In genomic region chr12:55490722-55491449, GRCm38 (mm10) we compare ENCODE assay signal across 8 mouse cellular contexts. TPM values are rescaled to one million over a fixed set of nuclear protein-coding genes. Genes with fewer than 3 reads are reported as not detected.
A peak's percentile ranks its signal among the peaks of the same experiment; 100 is the strongest.
DNase-seq lines count a peak whose midpoint lies in the region; ATAC-seq and TF ChIP-seq lines count a peak whose summit lies in the region.

No protein-coding gene starts in this region.

- peak overlapping the region; percentile 78 for H3K4me2 ChIP-seq in forebrain, embryonic 16.5 days (ENCODE audit: low read length)
- peak overlapping the region; percentile 95 for H3K4me2 ChIP-seq in hindbrain, embryonic 15.5 days
- H3K4me2 ChIP-seq in lung, embryonic 14.5 days, result peak overlapping the region; percentile 66
- H3K4me2 ChIP-seq in stomach, embryonic 16.5 days (ENCODE audit: low read depth, low read length), result peak overlapping the region; percentile 88

- H3K27ac ChIP-seq in layer of hippocampus, adult 2 months, result peak overlapping the region; percentile 100
- peak overlapping the region; percentile 10; the same call in 1 of the 2 replicates for H3K27ac ChIP-seq in forebrain, embryonic 16.5 days (ENCODE audit: low read length)
- peak overlapping the region; percentile 95 for H3K27ac ChIP-seq in hindbrain, embryonic 15.5 days (replicated peaks)
- peak overlapping the region; percentile 51; the same call in 1 of the 2 replicates for H3K27ac ChIP-seq in lung, embryonic 14.5 days (ENCODE audit: low read depth)
- peak overlapping the region; percentile 100 for H3K27ac ChIP-seq in stomach, embryonic 16.5 days (ENCODE audit: low read length)

- H3K27me3 ChIP-seq in forebrain, embryonic 16.5 days (replicated peaks; ENCODE audit: control insufficient read depth, insufficient read depth, low read length), result no peaks in the 10 kb centered on the region
- no peaks in the 10 kb centered on the region for H3K27me3 ChIP-seq in hindbrain, embryonic 15.5 days
- no peaks in the 10 kb centered on the region for H3K27me3 ChIP-seq in lung, embryonic 14.5 days (ENCODE audit: insufficient read depth, low read length)
- H3K27me3 ChIP-seq in stomach, embryonic 16.5 days (ENCODE audit: control insufficient read depth, insufficient read depth, low read length), result no peaks in the 10 kb centered on the region

- no peak for ATAC-seq in forebrain, embryonic 16.5 days
- ATAC-seq in hindbrain, embryonic 15.5 days (ENCODE audit: low FRiP score, low read depth), result no peak
- no peak for ATAC-seq in lung, embryonic 14.5 days (ENCODE audit: insufficient read depth)
- no peak for ATAC-seq in stomach, embryonic 16.5 days (ENCODE audit: insufficient read depth, low FRiP score)

- H3K36me3 ChIP-seq in forebrain, embryonic 16.5 days (ENCODE audit: control insufficient read depth, insufficient read depth), result peaks cover 14% of the 10 kb centered on the region
- peaks cover 27% of the 10 kb centered on the region for H3K36me3 ChIP-seq in hindbrain, embryonic 15.5 days
- H3K36me3 ChIP-seq in lung, embryonic 14.5 days (ENCODE audit: insufficient read depth), result peaks cover 48% of the 10 kb centered on the region
- H3K36me3 ChIP-seq in stomach, embryonic 16.5 days (ENCODE audit: control insufficient read depth, insufficient read depth, low read length), result 0 out of 2 replicates have a peak, but pooled peaks cover 4% of the 10 kb centered on the region

- H3K4me3 ChIP-seq in layer of hippocampus, adult 2 months, result peak overlapping the region; percentile 99
- peak overlapping the region; percentile 90 for H3K4me3 ChIP-seq in forebrain, embryonic 16.5 days (replicated peaks; ENCODE audit: low read length)
- peak overlapping the region; percentile 71 for H3K4me3 ChIP-seq in hindbrain, embryonic 15.5 days
- peak overlapping the region; percentile 88 for H3K4me3 ChIP-seq in lung, embryonic 14.5 days (ENCODE audit: low read depth, low read length)
- H3K4me3 ChIP-seq in stomach, embryonic 16.5 days (replicated peaks; ENCODE audit: low read length), result peak overlapping the region; percentile 88

- H3K9ac ChIP-seq in forebrain, embryonic 16.5 days (replicated peaks; ENCODE audit: low read depth, low read length), result peak overlapping the region; percentile 97
- H3K9ac ChIP-seq in hindbrain, embryonic 15.5 days, result peak overlapping the region; percentile 89
- peak overlapping the region; percentile 97 for H3K9ac ChIP-seq in lung, embryonic 14.5 days
- H3K9ac ChIP-seq in stomach, embryonic 16.5 days (ENCODE audit: low read length), result peak overlapping the region; percentile 99

- TF ChIP-seq CTCF in layer of hippocampus, adult 2 months (conservative IDR thresholded peaks at IDR 0.05), result no peak
- no peak for TF ChIP-seq CTCF in lung, embryonic 14.5 days (IDR thresholded peaks at IDR 0.05; ENCODE audit: low read depth)

- 84% methylated on average over 13 of the region's 13 CpGs for WGBS in forebrain, embryonic 16.5 days
- 83% methylated on average over 13 of the region's 13 CpGs for WGBS in hindbrain, embryonic 15.5 days
- 68% methylated on average over 13 of the region's 13 CpGs for WGBS in lung, embryonic 14.5 days
- WGBS in stomach, embryonic 16.5 days, result 69% methylated on average over 13 of the region's 13 CpGs

- DNase-seq in layer of hippocampus, adult 2 months (ENCODE audit: low spot score in 2 of 2), result no peak
- no peak for DNase-seq in layer of hippocampus, adult 9-11 months
- DNase-seq in adrenal gland, postnatal 10 days, result peak; percentile 53
- peak; percentile 38 for DNase-seq in lung, embryonic 14.5 days
- no peak for DNase-seq in yolk sac, embryonic 10.5 days (ENCODE audit: low spot score)

- H3K4me1 ChIP-seq in forebrain, embryonic 16.5 days (replicated peaks; ENCODE audit: control insufficient read depth, insufficient read depth, low read length), result peaks cover 20% of the 10 kb centered on the region
- peaks cover 35% of the 10 kb centered on the region for H3K4me1 ChIP-seq in hindbrain, embryonic 15.5 days (replicated peaks)
- peaks cover 14% of the 10 kb centered on the region; the same call in 1 of the 2 replicates for H3K4me1 ChIP-seq in lung, embryonic 14.5 days (ENCODE audit: insufficient read depth)
- H3K4me1 ChIP-seq in stomach, embryonic 16.5 days (ENCODE audit: control insufficient read depth, insufficient read depth, low read length), result peaks cover 26% of the 10 kb centered on the region

- H3K9me3 ChIP-seq in forebrain, embryonic 16.5 days (ENCODE audit: control insufficient read depth, low read length), result no peaks in the 10 kb centered on the region
- H3K9me3 ChIP-seq in hindbrain, embryonic 15.5 days, result no peaks in the 10 kb centered on the region
- no peaks in the 10 kb centered on the region for H3K9me3 ChIP-seq in lung, embryonic 14.5 days (ENCODE audit: low read depth, low read length)
- H3K9me3 ChIP-seq in stomach, embryonic 16.5 days (replicated peaks; ENCODE audit: control insufficient read depth, low read length), result no peaks in the 10 kb centered on the region

RNA-seq across cellular contexts. Expression of gene Nfkbia, which starts 1.6 kb away (rescaled TPM):
- total RNA-seq in layer of hippocampus, adult 2 months (2021), result 10 to 100 TPM; 28.1 to 42.5 TPM
- total RNA-seq in adrenal gland, postnatal 10 days (2021), result 10 to 100 TPM; 83.4 to 91.1 TPM
- polyA plus RNA-seq in forebrain, embryonic 16.5 days (2015; fragmentation: Nextera tagmentation; extraction: Ambion mirVana), result 53.4 and 58.5 TPM in 2 replicates
- polyA plus RNA-seq in hindbrain, embryonic 15.5 days (2015; fragmentation: Nextera tagmentation; extraction: Ambion mirVana), result 61.6 and 62.6 TPM in 2 replicates
- polyA plus RNA-seq in lung, embryonic 14.5 days (2014; fragmentation: Nextera tagmentation; extraction: Ambion mirVana), result 81.0 and 93.6 TPM in 2 replicates
- polyA plus RNA-seq in stomach, embryonic 16.5 days (2015; fragmentation: Nextera tagmentation; extraction: Ambion mirVana), result 86.6 and 93.5 TPM in 2 replicates

Comparison
In these comparisons a context has a peak if more than half of its experiments do, and no peak if none do; other contexts are left out.
1. DNase-seq: peak in adrenal gland, postnatal 10 days (single experiment) and lung, embryonic 14.5 days (single experiment); none in layer of hippocampus, adult 2 months (0 of 2), layer of hippocampus, adult 9-11 months (single experiment) and yolk sac, embryonic 10.5 days (single experiment).
2. H3K27ac ChIP-seq: peak in every context shown above with its lines; median percentile 100 in layer of hippocampus, adult 2 months; 100 in stomach, embryonic 16.5 days; 95 in hindbrain, embryonic 15.5 days; 51 in lung, embryonic 14.5 days; 10 in forebrain, embryonic 16.5 days.
3. Peak in every context shown above with its lines, with median percentiles within 50 percentile points of each other: H3K4me3 ChIP-seq, H3K4me2 ChIP-seq and H3K9ac ChIP-seq.